Mouse (Mus musculus) heart, embryonic 11.5 days (tissue): ENCODE results near the gene Plpp2. TPM values are rescaled to one million over a fixed set of nuclear protein-coding genes. Genes with fewer than 3 reads are reported as not detected.

ENCODE experiments used
- ATAC-seq: fragments of 200-750 bp; cut with Nextera tagmentation; replicated peaks from 2 replicates; pipeline ENCODE4 v1.8.0; 2017; ENCODE audit warnings: moderate library complexity; ENCODE audit not compliant: insufficient number of reproducible peaks, low FRiP score, low TSS enrichment
- H3K27ac ChIP-seq: fragments of 300-500 bp; sonication (generic); 2 replicates; pipeline ENCODE4 v1.5.1; 2014; ENCODE audit warnings: mild to moderate bottlenecking, low read depth, low read length
- H3K27me3 ChIP-seq: fragments of 300-500 bp; sonication (generic); 2 replicates; pipeline ENCODE4 v1.6.1; 2014; ENCODE audit warnings: mild to moderate bottlenecking, low read length, mixed read lengths; ENCODE audit not compliant: control insufficient read depth, insufficient read depth
- H3K36me3 ChIP-seq: fragments of 300-500 bp; sonication (generic); 2 replicates; pipeline ENCODE4 v1.6.1; 2014; ENCODE audit warnings: mild to moderate bottlenecking, low read length, moderate library complexity, mixed read lengths; ENCODE audit not compliant: control insufficient read depth, insufficient read depth
- H3K4me1 ChIP-seq: fragments of 300-500 bp; sonication (generic); 2 replicates; pipeline ENCODE4 v1.6.1; 2014; ENCODE audit warnings: low read length; ENCODE audit not compliant: control insufficient read depth, insufficient read depth
- H3K4me2 ChIP-seq: fragments of 300-500 bp; sonication (generic); 2 replicates; pipeline ENCODE4 v1.6.1; 2014; ENCODE audit warnings: mild to moderate bottlenecking, moderate library complexity
- H3K4me3 ChIP-seq: fragments of 300-500 bp; sonication (generic); 2 replicates; pipeline ENCODE4 v1.5.1; 2014; ENCODE audit warnings: low read depth, low read length
- H3K9ac ChIP-seq: fragments of 300-500 bp; sonication (generic); 2 replicates; pipeline ENCODE4 v1.6.1; 2014; ENCODE audit warnings: mild to moderate bottlenecking, low read depth, low read length, moderate library complexity
- H3K9me3 ChIP-seq: fragments of 300-500 bp; sonication (generic); replicated peaks from 2 replicates; pipeline ENCODE4 v1.6.1; 2016; ENCODE audit warnings: low read length; ENCODE audit not compliant: control insufficient read depth
- WGBS: fragments of 180-500 bp; shearing (Covaris S2); extraction: QIAGEN DNeasy Blood & Tissue Kit; methylation state at CpG from one replicate; pipeline ENCODE4 v1.1.7; 2014; ENCODE audit not compliant: insufficient replicate concordance; 5-methylcytosine and 5-hydroxymethylcytosine counted together
- polyA plus RNA-seq: library from polyadenylated mRNA; unstranded; fragments of >200 nt; fragmentation: Nextera tagmentation; extraction: Ambion mirVana; gene quantifications from 2 replicates; pipeline ENCODE4 v1.2.1, GENCODE M21; 2014

Gene Plpp2
- polyA plus RNA-seq, 1 experiment from 2014 or later = 14.2 TPM

GRCm38 (mm10) chr10:79555238-79555724, 21.7 kb upstream of the Plpp2 start:
- Histone ChIP-seq H3K27ac (no peak overlapping the region), H3K9me3 (no peaks in the 10 kb centered on the region), H3K4me2 (peak overlapping the region; percentile 77), H3K9ac (peak overlapping the region; percentile 96), H3K27me3 (no peaks in the 10 kb centered on the region), H3K36me3 (no peaks in the 10 kb centered on the region), H3K4me3 (peak overlapping the region; percentile 91), H3K4me1 (peaks cover 12% of the 10 kb centered on the region)
- peak; percentile 8; the same call in 1 of the 2 replicates for ATAC-seq
- WGBS = 29% methylated on average over 7 of the region's 7 CpGs

GRCm38 (mm10) chr10:79554330-79555237, 21.0 kb upstream of the Plpp2 start, which contains the start of gene Mier2:
Mier2 (minus strand) TSS chr10:79555199.
- WGBS = under 1% methylated on average over 77 of the region's 108 CpGs
- Histone ChIP-seq H3K9ac (peak within 1 kb of the TSS; percentile 96), H3K4me2 (peak within 1 kb of the TSS; percentile 77), H3K4me1 (peaks cover 12% of the 10 kb centered on the region), H3K36me3 (peaks cover 6% of the 10 kb centered on the region), H3K4me3 (peak within 1 kb of the TSS; percentile 91), H3K27ac (peak within 1 kb of the TSS; percentile 59), H3K27me3 (no peaks in the 10 kb centered on the region), H3K9me3 (no peaks in the 10 kb centered on the region)
- ATAC-seq = peak; percentile 76

GRCm38 (mm10) chr10:79553691-79554090, 20.1 kb upstream of the Plpp2 start:
- H3K4me2 ChIP-seq = peak overlapping the region; percentile 77
- H3K9ac ChIP-seq = peak overlapping the region; percentile 96
- 38% methylated on average over 10 of the region's 10 CpGs for WGBS
- H3K9me3 ChIP-seq = no peaks in the 10 kb centered on the region
- no peaks in the 10 kb centered on the region for H3K27me3 ChIP-seq
- H3K4me1 ChIP-seq = peaks cover 12% of the 10 kb centered on the region
- peak overlapping the region; percentile 91 for H3K4me3 ChIP-seq
- ATAC-seq = no peak
- H3K27ac ChIP-seq = no peak overlapping the region
- H3K36me3 ChIP-seq = peaks cover 13% of the 10 kb centered on the region

- no peak overlapping the region for H3K9ac ChIP-seq
- ATAC-seq = no peak
Measured at GRCm38 (mm10) chr10:79553176-79553575, 19.6 kb upstream of the Plpp2 start.

GRCm38 (mm10) chr10:79552531-79552930, 18.9 kb upstream of the Plpp2 start:
- Histone ChIP-seq H3K4me2 (no peak overlapping the region), H3K27ac (no peak overlapping the region), H3K36me3 (peaks cover 24% of the 10 kb centered on the region), H3K4me1 (peaks cover 12% of the 10 kb centered on the region), H3K27me3 (no peaks in the 10 kb centered on the region), H3K9me3 (no peaks in the 10 kb centered on the region), H3K9ac (no peak overlapping the region), H3K4me3 (no peak overlapping the region)
- 82% methylated on average over 8 of the region's 8 CpGs for WGBS
- ATAC-seq = no peak

More at GRCm38 (mm10) chr10:79553176-79553575, 19.6 kb upstream of the Plpp2 start:
- Histone ChIP-seq H3K27me3 (no peaks in the 10 kb centered on the region), H3K4me3 (no peak overlapping the region), H3K36me3 (peaks cover 18% of the 10 kb centered on the region), H3K27ac (no peak overlapping the region), H3K4me2 (peak overlapping the region; percentile 77; the same call in 1 of the 2 replicates), H3K9me3 (no peaks in the 10 kb centered on the region), H3K4me1 (peaks cover 12% of the 10 kb centered on the region)
- 89% methylated on average over 6 of the region's 6 CpGs for WGBS

GRCm38 (mm10) chr10:79550366-79550765, 16.8 kb upstream of the Plpp2 start:
- 75% methylated on average over 9 of the region's 9 CpGs for WGBS
- H3K9me3 ChIP-seq = no peaks in the 10 kb centered on the region

GRCm38 (mm10) chr10:79548971-79549723, 15.6 kb upstream of the Plpp2 start:
- H3K9me3 ChIP-seq = no peaks in the 10 kb centered on the region
- 89% methylated on average over 18 of the region's 18 CpGs for WGBS
- H3K9ac ChIP-seq = no peak overlapping the region
- H3K36me3 ChIP-seq = peaks cover 42% of the 10 kb centered on the region
- no peaks in the 10 kb centered on the region for H3K27me3 ChIP-seq
- peaks cover 11% of the 10 kb centered on the region for H3K4me1 ChIP-seq
- no peak overlapping the region for H3K4me3 ChIP-seq
- no peak for ATAC-seq
- no peak overlapping the region for H3K27ac ChIP-seq
- no peak overlapping the region for H3K4me2 ChIP-seq

More at GRCm38 (mm10) chr10:79550366-79550765, 16.8 kb upstream of the Plpp2 start:
- Histone ChIP-seq H3K9ac (no peak overlapping the region), H3K4me1 (peaks cover 12% of the 10 kb centered on the region), H3K4me3 (no peak overlapping the region), H3K36me3 (peaks cover 37% of the 10 kb centered on the region), H3K4me2 (no peak overlapping the region), H3K27me3 (no peaks in the 10 kb centered on the region), H3K27ac (no peak overlapping the region)
- ATAC-seq = no peak

- WGBS = 87% methylated on average over 5 of the region's 5 CpGs
- Histone ChIP-seq H3K27me3 (no peaks in the 10 kb centered on the region), H3K36me3 (peaks cover 42% of the 10 kb centered on the region), H3K9ac (no peak overlapping the region), H3K4me3 (no peak overlapping the region), H3K27ac (no peak overlapping the region), H3K4me2 (no peak overlapping the region), H3K4me1 (peaks cover 6% of the 10 kb centered on the region), H3K9me3 (no peaks in the 10 kb centered on the region)
- no peak for ATAC-seq
Measured at GRCm38 (mm10) chr10:79548546-79548945, 14.9 kb upstream of the Plpp2 start.
